Mouse (Mus musculus) heart, postnatal 10 days (tissue): Measurements from ENCODE around the gene Vmn1r8. TPM values are rescaled to one million over a fixed set of nuclear protein-coding genes. Genes with fewer than 3 reads are reported as not detected.
"Not testable (repeated sequence)": the region's sequence is repeated elsewhere in the genome, so short reads cannot be mapped to it uniquely, and the experiment has no call there.

Experiments
- DNase-seq, 2 experiments: peaks; one replicate each; pipeline ENCODE4 v3.0.0; 2021
- intact Hi-C: fragments of 180-260 bp; cut with DNase I; formaldehyde crosslinking; loops from one replicate; pipeline ENCODE4 v1.15.1; 2025
- total RNA-seq, 2 experiments: library from RNA; stranded (reverse); gene quantifications; 2 replicates each; pipeline ENCODE4 v1.2.3; 2021

Vmn1r8 gene
- total RNA-seq = not detected

DNA sequence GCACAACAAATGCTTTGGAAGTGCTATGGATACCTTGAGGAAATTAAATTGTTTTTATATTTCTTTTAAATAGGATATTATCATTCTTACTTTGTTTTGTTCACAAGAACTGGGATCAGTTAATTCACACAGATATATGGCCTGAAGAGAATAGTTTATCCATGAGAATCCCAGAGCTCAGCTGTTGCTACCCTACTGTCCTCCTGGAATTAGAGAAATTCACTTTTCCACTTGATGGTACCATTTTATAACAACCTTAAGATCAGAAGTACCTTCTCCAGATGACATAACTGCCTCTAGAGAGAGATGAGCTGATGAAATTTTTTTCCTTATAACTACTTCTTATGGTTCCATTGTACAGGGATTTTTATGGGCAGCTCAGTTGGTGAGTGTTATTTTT, at the start of gene Vmn1r8:
Vmn1r8 (plus strand) TSS at position 301 of the 400 bp plus-strand sequence.
- DNase-seq = no peak
- intact Hi-C loops = no loop called here

DNA sequence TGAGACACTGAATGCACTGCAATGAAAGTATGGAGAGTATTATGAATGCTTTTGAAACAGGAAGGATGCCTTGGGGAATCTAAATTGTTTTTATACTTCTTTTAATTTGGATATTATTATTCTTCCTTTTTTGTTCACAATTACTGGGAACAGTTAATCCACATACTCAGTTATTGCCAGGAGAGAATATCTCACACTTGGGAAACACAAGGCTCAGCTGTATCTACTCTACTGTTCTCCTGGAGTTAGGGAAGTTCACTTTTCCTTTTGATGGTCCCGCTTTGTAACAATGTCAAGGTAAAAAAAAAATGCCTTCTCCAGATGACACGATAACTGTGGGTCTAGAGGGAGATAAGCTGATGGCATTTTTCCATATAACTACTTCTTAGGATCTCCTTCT, 35.1 kb upstream of the Vmn1r8 start, which contains the start of gene Vmn1r6:
Vmn1r6 (plus strand) TSS at position 301 of the 400 bp plus-strand sequence.
- DNase-seq = no peak
- intact Hi-C loops = no loop called here

DNA sequence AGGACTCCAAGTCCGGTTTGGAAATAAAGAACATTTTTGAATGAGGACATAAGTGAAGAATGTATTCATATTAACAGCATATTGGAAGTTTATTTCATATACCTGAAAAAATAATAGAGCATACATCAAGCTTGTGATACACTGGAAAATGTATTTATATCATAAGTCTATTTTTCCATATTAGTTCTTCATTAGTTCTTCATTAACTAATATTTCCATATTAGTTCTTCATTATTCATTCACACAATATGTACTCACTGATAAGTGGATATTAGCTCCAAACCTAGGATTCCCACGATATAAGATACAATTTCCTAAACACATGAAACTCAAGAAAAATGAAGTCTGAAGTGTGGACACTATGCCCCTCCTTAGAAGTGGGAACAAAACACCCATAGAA, 6.9 kb upstream of the Vmn1r8 start, which contains the start of gene Vmn1r7:
Vmn1r7 (minus strand) TSS at position 101 of the 400 bp plus-strand sequence.
- intact Hi-C loops, DNase-seq: not testable (repeated sequence)

DNA sequence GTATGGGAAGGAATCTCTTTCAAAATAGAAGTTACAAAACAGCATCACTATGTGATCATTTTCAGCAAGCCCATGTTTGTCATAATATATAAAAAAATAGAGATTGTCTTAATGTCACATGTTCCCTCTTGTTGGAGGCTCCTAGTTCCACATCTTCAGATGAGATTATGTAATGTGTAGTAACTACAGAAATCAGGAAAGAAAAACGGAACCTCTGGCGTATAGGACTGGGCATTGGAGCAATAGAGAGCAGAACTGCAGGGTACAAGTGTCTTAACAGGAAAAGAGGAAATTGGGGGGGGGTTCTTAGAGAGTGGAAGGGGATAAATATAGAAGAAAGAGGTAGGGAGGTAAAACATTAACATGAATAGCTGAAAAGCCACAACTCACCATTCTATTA, 2.6 kb downstream of the Vmn1r8 start:
- intact Hi-C loops = no loop called here
- no peak for DNase-seq

GRCm38 (mm10) chr6:57063730-57064129, 31.6 kb downstream of the Vmn1r8 start:
- intact Hi-C loops = loop anchor here (5.0 kb wide), 1 partner anchor 256 kb away; no protein-coding TSS in a partner anchor
- peak; percentile 10 to 23 for DNase-seq

DNA sequence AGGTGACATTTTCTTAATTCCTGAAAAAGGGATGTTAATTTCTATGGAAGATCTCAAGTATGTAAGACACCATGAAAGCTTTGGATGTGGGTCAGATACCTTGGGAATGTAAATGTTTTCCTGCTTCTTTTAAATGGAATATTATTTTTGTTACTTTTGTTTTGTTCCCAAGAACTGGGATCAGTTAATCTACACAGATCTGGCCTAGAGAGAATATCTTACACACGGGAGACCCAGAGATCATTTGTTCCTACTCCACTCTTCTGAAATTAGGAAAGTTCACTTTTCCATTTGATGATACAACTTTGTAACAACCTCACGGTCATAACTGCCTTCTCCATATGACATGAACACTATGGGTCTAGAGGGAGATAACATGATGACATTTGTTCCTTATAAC, 34.4 kb downstream of the Vmn1r8 start, which contains the start of gene Vmn1r9:
Vmn1r9 (plus strand) TSS at position 301 of the 400 bp plus-strand sequence.
- intact Hi-C loops = no loop called here
- no peak for DNase-seq

Other genes with a start within 250 kb of the Vmn1r8 start
- gene Kbtbd2, start 234.5 kb upstream of the Vmn1r8 start, total RNA-seq = 10 to 100 TPM; 38.3 to 43.1 TPM
- 100 to 1,000 TPM; 132 to 136 TPM for gene Fkbp9, start 200.2 kb upstream of the Vmn1r8 start, total RNA-seq
- 10 to 100 TPM; 55.7 to 70.7 TPM for gene Nt5c3, start 108.4 kb upstream of the Vmn1r8 start, total RNA-seq
- under 1 TPM in 1 of 2 experiments, not detected in 1; 0.17 TPM for gene Vmn1r4, start 108.3 kb upstream of the Vmn1r8 start, total RNA-seq
- not detected for gene Vmn1r5, start 62.0 kb upstream of the Vmn1r8 start, total RNA-seq
- gene Vmn1r6, start 35.0 kb upstream of the Vmn1r8 start, total RNA-seq = not detected
- not detected for gene Vmn1r7, start 7.0 kb upstream of the Vmn1r8 start, total RNA-seq
- gene Vmn1r9, start 34.5 kb downstream of the Vmn1r8 start, total RNA-seq = not detected
- not detected for gene Vmn1r10, start 77.2 kb downstream of the Vmn1r8 start, total RNA-seq
- gene Vmn1r11, start 101.2 kb downstream of the Vmn1r8 start, total RNA-seq = not detected
- not detected for gene Vmn1r12, start 124.6 kb downstream of the Vmn1r8 start, total RNA-seq
- not detected for gene Vmn1r13, start 171.0 kb downstream of the Vmn1r8 start, total RNA-seq
- gene Vmn1r14, start 199.4 kb downstream of the Vmn1r8 start, total RNA-seq = not detected
- gene Vmn1r15, start 225.7 kb downstream of the Vmn1r8 start, total RNA-seq = not detected